Mouse (Mus musculus): ENCODE measurements at regions not wholly inside any gene's neighbourhood (a gene's known extent, or its start where the extent isn't known, plus 50 kb on each side); places are given as distances from the start of the nearest gene placed in this dataset.

GRCm38 (mm10) chr10:92556526-92557422 lies 165.4 kb downstream of the Nedd1 start:
- no peak for ATAC-seq (ENCODE audit: low FRiP score, low read depth)
- no peak overlapping the region for H3K4me3 ChIP-seq
- H3K36me3 ChIP-seq = no peaks in the 10 kb centered on the region
- no peak overlapping the region for H3K9ac ChIP-seq
- 12% methylated on average over 8 of the region's 8 CpGs for WGBS
- no peaks in the 10 kb centered on the region for H3K9me3 ChIP-seq
- H3K4me1 ChIP-seq = peaks cover 20% of the 10 kb centered on the region
- no peaks in the 10 kb centered on the region for H3K27me3 ChIP-seq
- peak overlapping the region; percentile 46 for H3K4me2 ChIP-seq (replicated peaks)
- H3K27ac ChIP-seq = no peak overlapping the region

- no peaks in the 10 kb centered on the region for H3K9me3 ChIP-seq
- no peak for ATAC-seq (ENCODE audit: low FRiP score, low read depth)
- WGBS = 38% methylated on average over 13 of the region's 13 CpGs
- no peaks in the 10 kb centered on the region for H3K36me3 ChIP-seq
- H3K4me1 ChIP-seq = peaks cover 20% of the 10 kb centered on the region
- H3K4me3 ChIP-seq = no peak overlapping the region
- no peak overlapping the region for H3K27ac ChIP-seq
- H3K9ac ChIP-seq = no peak overlapping the region
- H3K4me2 ChIP-seq (replicated peaks) = peak overlapping the region; percentile 46
- no peaks in the 10 kb centered on the region for H3K27me3 ChIP-seq
Measured at GRCm38 (mm10) chr10:92555727-92556525, 166.3 kb downstream of the Nedd1 start.

GRCm38 (mm10) chr10:92553966-92554365 lies 168.3 kb downstream of the Nedd1 start:
- H3K9me3 ChIP-seq = no peaks in the 10 kb centered on the region
- H3K36me3 ChIP-seq = no peaks in the 10 kb centered on the region
- ATAC-seq (ENCODE audit: low FRiP score, low read depth) = no peak
- no peak overlapping the region for H3K4me3 ChIP-seq
- H3K4me1 ChIP-seq = peaks cover 20% of the 10 kb centered on the region
- no peak overlapping the region for H3K27ac ChIP-seq
- no peak overlapping the region for H3K9ac ChIP-seq
- no peak overlapping the region for H3K4me2 ChIP-seq (replicated peaks)
- H3K27me3 ChIP-seq = no peaks in the 10 kb centered on the region
- 87% methylated on average over 3 of the region's 3 CpGs for WGBS

- no peak overlapping the region for H3K27ac ChIP-seq
- H3K9me3 ChIP-seq = no peaks in the 10 kb centered on the region
- H3K27me3 ChIP-seq = no peaks in the 10 kb centered on the region
- H3K4me1 ChIP-seq = no peaks in the 10 kb centered on the region
- H3K9ac ChIP-seq = no peak overlapping the region
- no peaks in the 10 kb centered on the region for H3K36me3 ChIP-seq
- 64% methylated on average over 4 of the region's 4 CpGs for WGBS
- no peak overlapping the region for H3K4me2 ChIP-seq (replicated peaks)
- H3K4me3 ChIP-seq = no peak overlapping the region
- ATAC-seq (ENCODE audit: low FRiP score, low read depth) = no peak
Measured at GRCm38 (mm10) chr10:92548875-92549586, 173.2 kb downstream of the Nedd1 start.

- WGBS = 93% methylated on average over 4 of the region's 4 CpGs
- H3K36me3 ChIP-seq = no peaks in the 10 kb centered on the region
- no peaks in the 10 kb centered on the region for H3K27me3 ChIP-seq
- no peak overlapping the region for H3K9ac ChIP-seq
- no peak overlapping the region for H3K4me3 ChIP-seq
- no peaks in the 10 kb centered on the region for H3K4me1 ChIP-seq
- no peak overlapping the region for H3K4me2 ChIP-seq (replicated peaks)
- H3K9me3 ChIP-seq = no peaks in the 10 kb centered on the region; the same call in 1 of the 2 replicates
- no peak for ATAC-seq (ENCODE audit: low FRiP score, low read depth)
- H3K27ac ChIP-seq = no peak overlapping the region
Measured at GRCm38 (mm10) chr10:92538433-92538832, 183.8 kb downstream of the Nedd1 start.

- no peak overlapping the region for H3K4me3 ChIP-seq
- WGBS = 73% methylated on average over 5 of the region's 5 CpGs
- ATAC-seq (ENCODE audit: low FRiP score, low read depth) = no peak
Measured at GRCm38 (mm10) chr10:92516886-92517285, 205.3 kb downstream of the Nedd1 start.

GRCm38 (mm10) chr10:92511769-92512168 lies 210.5 kb downstream of the Nedd1 start:
- Histone ChIP-seq H3K4me2 (replicated peaks) (no peak overlapping the region), H3K9me3 (no peaks in the 10 kb centered on the region), H3K36me3 (no peaks in the 10 kb centered on the region), H3K27me3 (no peaks in the 10 kb centered on the region), H3K9ac (no peak overlapping the region), H3K4me3 (no peak overlapping the region), H3K4me1 (no peaks in the 10 kb centered on the region), H3K27ac (no peak overlapping the region)
- no peak for ATAC-seq (ENCODE audit: low FRiP score, low read depth)
- WGBS = 73% methylated on average over 7 of the region's 7 CpGs

More at GRCm38 (mm10) chr10:92516886-92517285, 205.3 kb downstream of the Nedd1 start:
- H3K9me3 ChIP-seq = no peaks in the 10 kb centered on the region
- no peak overlapping the region for H3K4me2 ChIP-seq (replicated peaks)
- no peaks in the 10 kb centered on the region for H3K36me3 ChIP-seq
- H3K4me1 ChIP-seq = no peaks in the 10 kb centered on the region
- no peak overlapping the region for H3K27ac ChIP-seq
- no peaks in the 10 kb centered on the region for H3K27me3 ChIP-seq
- no peak overlapping the region for H3K9ac ChIP-seq

GRCm38 (mm10) chr10:92510677-92511076 lies 211.5 kb downstream of the Nedd1 start:
- WGBS = 83% methylated on average over 2 of the region's 2 CpGs

GRCm38 (mm10) chr10:92504271-92504670 lies 217.9 kb downstream of the Nedd1 start:
- ATAC-seq (ENCODE audit: low FRiP score, low read depth) = no peak
- H3K4me1 ChIP-seq = no peaks in the 10 kb centered on the region

More at GRCm38 (mm10) chr10:92510677-92511076, 211.5 kb downstream of the Nedd1 start:
- Histone ChIP-seq H3K27me3 (no peaks in the 10 kb centered on the region), H3K9me3 (no peaks in the 10 kb centered on the region), H3K4me3 (no peak overlapping the region), H3K4me1 (no peaks in the 10 kb centered on the region), H3K27ac (no peak overlapping the region), H3K36me3 (no peaks in the 10 kb centered on the region), H3K4me2 (replicated peaks) (no peak overlapping the region), H3K9ac (no peak overlapping the region)
- ATAC-seq (ENCODE audit: low FRiP score, low read depth) = no peak

GRCm38 (mm10) chr10:92483592-92483991 lies 238.6 kb downstream of the Nedd1 start:
- H3K36me3 ChIP-seq = no peaks in the 10 kb centered on the region
- no peaks in the 10 kb centered on the region for H3K4me1 ChIP-seq
- no peak overlapping the region for H3K9ac ChIP-seq
- H3K4me3 ChIP-seq = no peak overlapping the region
- no peak for ATAC-seq (ENCODE audit: low FRiP score, low read depth)
- 58% methylated on average over 1 of the region's 1 CpGs for WGBS
- H3K9me3 ChIP-seq = peaks cover 5% of the 10 kb centered on the region; the same call in 1 of the 2 replicates
- H3K27me3 ChIP-seq = no peaks in the 10 kb centered on the region
- no peak overlapping the region for H3K27ac ChIP-seq
- H3K4me2 ChIP-seq (replicated peaks) = no peak overlapping the region

More at GRCm38 (mm10) chr10:92504271-92504670, 217.9 kb downstream of the Nedd1 start:
- Histone ChIP-seq H3K27ac (no peak overlapping the region), H3K9ac (no peak overlapping the region), H3K27me3 (no peaks in the 10 kb centered on the region), H3K9me3 (no peaks in the 10 kb centered on the region), H3K36me3 (no peaks in the 10 kb centered on the region), H3K4me3 (no peak overlapping the region), H3K4me2 (replicated peaks) (no peak overlapping the region)
- WGBS = 78% methylated on average over 1 of the region's 1 CpGs

GRCm38 (mm10) chr10:92473282-92473681 lies 248.9 kb downstream of the Nedd1 start:
- no peak overlapping the region for H3K4me3 ChIP-seq
- 73% methylated on average over 3 of the region's 3 CpGs for WGBS

GRCm38 (mm10) chr10:92471111-92471510 lies 251.1 kb downstream of the Nedd1 start:
- no peak for ATAC-seq (ENCODE audit: low FRiP score, low read depth)
- Histone ChIP-seq H3K4me2 (replicated peaks) (no peak overlapping the region), H3K4me1 (no peaks in the 10 kb centered on the region), H3K9ac (no peak overlapping the region), H3K27me3 (no peaks in the 10 kb centered on the region), H3K36me3 (no peaks in the 10 kb centered on the region), H3K9me3 (no peaks in the 10 kb centered on the region), H3K4me3 (no peak overlapping the region), H3K27ac (no peak overlapping the region)
- WGBS = 97% methylated on average over 1 of the region's 1 CpGs

More at GRCm38 (mm10) chr10:92473282-92473681, 248.9 kb downstream of the Nedd1 start:
- Histone ChIP-seq H3K36me3 (no peaks in the 10 kb centered on the region), H3K4me1 (no peaks in the 10 kb centered on the region), H3K27ac (no peak overlapping the region), H3K27me3 (no peaks in the 10 kb centered on the region), H3K9ac (no peak overlapping the region), H3K4me2 (replicated peaks) (no peak overlapping the region), H3K9me3 (no peaks in the 10 kb centered on the region)
- ATAC-seq (ENCODE audit: low FRiP score, low read depth) = no peak

Measured in limb, embryonic 13.5 days (tissue).